Mouse (Mus musculus) E14TG2a.4 (cell line): Measurements from ENCODE around the gene Snhg11.
A peak's percentile ranks its signal among the peaks of the same experiment; 100 is the strongest.

ENCODE experiments used
- H3K27me3 ChIP-seq: 2 replicates; pipeline ENCODE4 v1.6.1; 2014; ENCODE audit warnings: low read length, control low read depth; ENCODE audit not compliant: insufficient read depth
- H3K36me3 ChIP-seq: 2 replicates; pipeline ENCODE4 v1.6.1; 2014; ENCODE audit warnings: low read length, control low read depth; ENCODE audit not compliant: insufficient read depth
- H3K4me1 ChIP-seq: replicated peaks from 2 replicates; pipeline ENCODE4 v1.6.1; 2014; ENCODE audit warnings: low read depth, low read length, control low read depth
- H3K4me3 ChIP-seq: replicated peaks from 2 replicates; pipeline ENCODE4 v1.5.1; 2014; ENCODE audit warnings: mild to moderate bottlenecking, low read length
- H3K9me3 ChIP-seq: 2 replicates; pipeline ENCODE4 v1.6.1; 2014; ENCODE audit warnings: low read length, control low read depth
- CTCF ChIP-seq: conservative IDR thresholded peaks from 2 replicates; pipeline ENCODE4 v1.5.1; 2014; ENCODE audit warnings: low read length
- NANOG ChIP-seq: IDR thresholded peaks from 2 replicates; pipeline ENCODE4 v1.6.1; 2014; ENCODE audit warnings: borderline replicate concordance, low read length, mixed read lengths
- POU5F1 ChIP-seq: IDR thresholded peaks from 2 replicates; pipeline ENCODE4 v1.6.1; 2014; ENCODE audit warnings: low read length, borderline replicate concordance

Gene Snhg11

DNA sequence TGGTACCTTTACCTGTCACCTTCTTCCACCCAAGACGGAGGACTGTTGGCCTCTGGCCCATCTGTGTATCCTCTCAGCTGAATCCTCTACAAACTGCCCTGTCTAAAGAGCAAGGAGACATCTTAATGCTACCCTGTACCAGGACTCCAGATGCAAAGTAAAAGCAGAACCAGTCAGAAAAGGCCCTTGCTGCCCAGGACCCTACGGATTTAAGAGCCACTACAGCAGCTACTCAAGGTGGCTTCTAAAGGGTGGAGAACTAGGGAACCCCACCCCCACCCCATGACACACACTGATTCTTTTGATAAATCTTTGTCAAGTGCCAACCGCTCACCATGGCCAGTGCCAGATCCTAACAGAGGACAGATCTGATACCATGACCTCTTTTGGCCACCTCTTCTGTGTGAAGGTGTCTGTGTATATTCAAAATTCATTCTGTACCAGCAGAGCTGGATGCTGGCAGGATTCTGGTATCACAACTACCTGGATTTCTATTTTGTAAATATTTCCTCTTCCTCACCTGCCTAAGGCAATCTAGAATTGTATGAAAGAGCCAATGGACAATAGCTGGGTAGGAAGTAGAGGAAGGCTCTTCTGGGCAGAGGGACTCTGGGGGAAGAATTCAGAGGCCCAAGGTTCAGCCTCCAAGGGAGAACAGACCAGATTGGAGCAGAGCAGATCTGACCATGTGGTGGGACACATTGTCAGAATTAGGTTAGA is 22.5 kb upstream of the Snhg11 start:
- peaks cover 65% of the 10 kb centered on the region for H3K36me3 ChIP-seq
- no peaks in the 10 kb centered on the region for H3K27me3 ChIP-seq
- H3K9me3 ChIP-seq: no peaks in the 10 kb centered on the region
- TF ChIP-seq POU5F1: no peak
- TF ChIP-seq NANOG: no peak
- no peak for TF ChIP-seq CTCF
- no peak overlapping the region for H3K4me3 ChIP-seq
- H3K4me1 ChIP-seq: peaks cover 69% of the 10 kb centered on the region

DNA sequence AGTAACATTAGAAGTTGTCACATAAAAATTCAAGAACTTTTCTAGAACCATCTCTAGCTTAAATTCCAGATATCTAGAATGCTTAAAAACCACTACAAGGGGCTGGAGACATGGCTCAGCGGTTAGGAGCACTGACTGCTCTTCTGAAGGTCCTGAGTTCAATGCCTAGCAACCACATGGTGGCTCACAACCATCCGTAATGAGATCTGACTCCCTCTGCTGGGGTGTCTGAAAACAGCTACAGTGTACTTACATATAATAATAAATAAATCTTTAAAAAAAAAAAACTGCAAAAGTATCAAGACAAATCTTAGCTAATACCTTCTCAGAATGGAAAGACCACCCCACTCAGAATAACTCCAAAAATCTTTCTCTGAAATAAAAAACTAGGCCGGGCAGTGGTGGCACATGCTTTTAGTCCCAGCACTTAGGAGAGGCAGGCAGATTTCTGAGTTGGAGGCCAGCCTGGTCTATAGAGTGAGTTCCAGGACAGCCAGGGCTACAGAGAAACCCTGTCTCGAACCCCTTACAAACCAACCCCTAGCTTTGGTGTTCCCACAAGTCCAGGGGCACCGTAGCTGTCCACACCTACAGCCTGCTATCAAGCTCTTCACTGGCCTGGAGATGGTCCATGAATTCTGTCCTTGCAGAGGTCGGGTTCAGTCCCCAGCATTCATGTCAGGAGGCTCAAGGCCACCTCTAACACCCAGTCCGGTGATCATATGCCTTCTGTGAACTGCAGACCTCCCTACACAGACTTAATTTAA is 20.9 kb upstream of the Snhg11 start:
- peaks cover 80% of the 10 kb centered on the region for H3K36me3 ChIP-seq
- H3K4me3 ChIP-seq: no peak overlapping the region
- peaks cover 82% of the 10 kb centered on the region for H3K4me1 ChIP-seq
- no peak for TF ChIP-seq POU5F1
- peak; percentile 15 for TF ChIP-seq CTCF
- H3K9me3 ChIP-seq: no peaks in the 10 kb centered on the region
- no peaks in the 10 kb centered on the region for H3K27me3 ChIP-seq

DNA sequence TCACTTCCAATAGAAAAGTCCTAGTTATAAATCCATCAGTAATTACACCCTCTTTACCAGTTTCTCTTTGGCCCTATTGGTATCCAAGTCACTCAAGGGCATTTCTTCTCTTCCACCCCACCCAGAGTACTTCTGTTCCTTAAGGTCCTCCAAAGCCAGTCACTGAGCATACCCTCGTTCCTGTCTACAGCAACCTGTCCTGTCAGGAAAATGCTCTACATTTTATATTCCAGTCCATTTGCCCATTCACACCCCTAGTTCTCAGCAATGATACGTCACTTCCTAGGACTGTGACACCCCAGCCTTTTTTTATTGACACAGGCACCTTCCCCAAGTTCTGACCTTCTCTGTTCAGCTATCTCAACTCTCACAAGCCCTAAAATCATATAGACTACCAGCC is 20.2 kb upstream of the Snhg11 start:
- Histone ChIP-seq H3K36me3 (peaks cover 87% of the 10 kb centered on the region), H3K4me3 (no peak overlapping the region), H3K9me3 (no peaks in the 10 kb centered on the region), H3K27me3 (no peaks in the 10 kb centered on the region), H3K4me1 (peaks cover 82% of the 10 kb centered on the region)
- TF ChIP-seq NANOG (no peak), POU5F1 (no peak), CTCF (no peak)

DNA sequence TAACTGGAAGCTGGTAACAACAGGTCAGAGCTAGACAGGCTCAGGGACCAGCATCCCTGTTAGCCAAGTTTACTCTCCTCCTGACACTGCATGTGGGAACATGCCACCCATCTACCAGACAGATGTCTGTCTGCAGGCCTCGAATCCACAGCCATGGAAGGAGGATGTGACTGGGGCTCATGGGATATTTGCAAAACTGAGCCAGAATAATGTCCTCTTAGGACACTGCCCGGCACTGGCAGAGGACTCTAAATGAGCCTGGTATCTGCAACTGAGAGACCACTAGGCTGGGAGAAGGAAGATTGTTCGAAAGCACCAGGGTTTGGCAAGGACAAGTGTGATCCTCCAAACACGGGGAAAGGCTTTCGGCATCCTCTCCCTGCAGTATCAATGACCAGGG is 19.3 kb upstream of the Snhg11 start:
- Histone ChIP-seq H3K4me3 (no peak overlapping the region; the same call in 1 of the 2 replicates), H3K9me3 (no peaks in the 10 kb centered on the region)
- TF ChIP-seq POU5F1 (no peak), NANOG (no peak), CTCF (no peak)

DNA sequence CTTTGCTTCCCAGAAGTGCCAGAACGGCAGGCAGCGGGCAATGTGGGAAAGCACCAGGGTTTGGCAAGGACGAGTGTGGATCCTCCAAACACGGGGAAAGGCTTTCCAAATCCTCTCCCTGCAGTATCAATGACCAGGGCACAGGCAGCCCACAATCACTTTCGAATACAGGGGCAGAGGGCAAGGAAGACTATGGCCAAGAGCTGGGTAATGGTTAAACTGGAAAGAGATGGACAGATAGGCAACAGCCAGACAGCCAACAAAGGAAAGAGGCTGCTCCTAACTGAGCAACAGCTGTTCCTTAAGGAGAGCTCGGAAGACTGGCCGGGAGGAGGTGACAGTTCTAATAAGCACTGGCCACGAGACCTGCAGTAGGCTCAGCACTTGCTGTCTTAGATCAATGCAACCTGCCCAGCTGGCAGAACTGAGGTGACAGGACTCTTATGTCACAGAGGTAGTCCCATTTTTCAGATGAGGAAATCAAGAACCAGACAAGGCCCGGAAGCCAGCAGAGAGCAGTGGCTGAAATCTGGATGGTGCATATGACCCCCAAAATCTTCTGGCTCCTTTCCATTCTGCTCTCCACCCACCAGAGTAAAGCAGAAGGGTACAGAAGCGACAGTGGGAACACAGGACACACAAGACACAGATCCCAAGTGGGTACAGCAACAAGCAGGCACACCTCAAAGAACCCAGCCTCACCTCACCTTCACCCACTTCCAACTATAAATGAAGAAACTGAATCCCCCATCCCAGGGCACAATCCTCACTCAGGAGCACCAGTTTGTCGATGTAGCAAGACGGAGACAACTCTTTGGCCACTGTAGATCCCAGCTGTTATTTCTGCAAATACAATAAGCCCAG is 15.4 kb upstream of the Snhg11 start:
- Histone ChIP-seq H3K4me1 (peaks cover 60% of the 10 kb centered on the region), H3K4me3 (peak overlapping the region; percentile 100), H3K9me3 (no peaks in the 10 kb centered on the region), H3K36me3 (peaks cover 60% of the 10 kb centered on the region), H3K27me3 (no peaks in the 10 kb centered on the region)
- no peak for TF ChIP-seq CTCF
- no peak for TF ChIP-seq NANOG
- no peak for TF ChIP-seq POU5F1

More for the DNA sequence above, 19.3 kb upstream of the Snhg11 start:
- Histone ChIP-seq H3K4me1 (peaks cover 74% of the 10 kb centered on the region), H3K27me3 (no peaks in the 10 kb centered on the region), H3K36me3 (peaks cover 95% of the 10 kb centered on the region)

DNA sequence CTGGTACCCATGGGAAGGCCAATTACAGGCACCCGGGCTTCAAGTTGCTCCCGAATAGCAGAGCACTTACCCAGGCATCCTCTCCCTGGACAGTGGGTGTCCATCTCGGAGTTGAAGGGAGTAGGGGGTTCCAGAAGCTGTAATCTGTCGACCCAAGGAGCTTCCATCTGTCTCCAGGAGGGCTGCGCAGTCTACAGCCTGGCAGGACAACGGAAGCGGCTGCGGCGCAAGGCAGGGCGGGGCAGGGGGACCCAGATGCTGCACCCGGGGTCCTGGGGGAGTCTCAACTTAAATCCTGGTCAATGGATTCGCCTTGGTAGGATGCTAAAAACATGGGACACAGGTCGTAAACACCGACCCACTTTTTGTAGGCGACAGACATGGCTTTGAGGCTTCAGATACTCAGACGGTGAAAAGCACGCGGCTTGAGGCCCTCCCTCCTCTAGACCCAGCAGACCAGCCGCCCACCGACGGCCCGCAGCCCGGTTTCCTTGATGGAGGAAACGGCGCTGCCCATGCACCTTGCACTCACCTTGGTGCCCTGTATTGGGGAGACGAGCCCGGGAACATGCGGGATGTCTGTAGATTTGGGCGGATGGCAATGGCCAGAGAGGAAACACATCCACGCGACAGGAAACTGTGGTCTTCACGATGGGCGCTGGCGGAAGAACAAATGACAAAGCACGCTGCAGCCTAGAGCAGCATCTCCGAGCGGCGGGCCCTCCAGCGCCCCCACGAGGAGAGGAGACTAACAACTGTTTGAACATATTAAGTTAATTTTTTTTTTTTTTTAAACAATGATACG is 14.4 kb upstream of the Snhg11 start:
- H3K4me3 ChIP-seq: peak overlapping the region; percentile 100
- no peaks in the 10 kb centered on the region for H3K9me3 ChIP-seq
- H3K27me3 ChIP-seq: no peaks in the 10 kb centered on the region
- peaks cover 49% of the 10 kb centered on the region for H3K36me3 ChIP-seq
- H3K4me1 ChIP-seq: peaks cover 49% of the 10 kb centered on the region
- TF ChIP-seq NANOG: no peak
- no peak for TF ChIP-seq POU5F1
- peak; percentile 70 for TF ChIP-seq CTCF

DNA sequence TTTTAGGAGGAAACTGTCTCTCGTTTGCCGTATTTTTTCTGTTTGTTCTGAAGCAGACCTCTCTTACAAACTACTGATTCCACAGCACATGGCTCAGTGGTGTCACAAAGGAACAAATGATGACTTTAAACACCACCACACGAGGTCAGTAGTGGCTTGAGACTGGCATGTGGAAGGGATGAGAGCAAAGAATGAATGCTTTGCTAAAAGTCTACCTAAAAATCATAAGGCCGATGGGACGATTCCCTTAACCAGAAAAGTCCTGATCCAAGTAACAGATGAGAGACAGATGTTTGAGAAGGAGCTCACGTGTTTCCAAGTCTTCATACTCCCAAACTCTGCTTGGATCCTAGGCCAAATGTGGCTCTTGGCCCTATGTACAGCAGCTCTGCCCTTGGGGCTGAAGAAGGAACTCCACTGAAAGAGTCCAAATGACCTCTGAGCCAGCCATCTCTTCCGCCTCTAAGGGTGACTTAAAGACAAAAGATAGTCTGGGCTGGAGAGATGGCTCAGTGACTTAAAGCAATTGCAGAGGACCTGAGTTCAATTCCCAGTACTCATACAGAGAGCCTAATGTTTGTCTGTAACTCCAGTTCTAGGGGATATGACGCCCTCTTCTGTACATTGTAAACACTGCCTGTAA is 13.6 kb upstream of the Snhg11 start:
- Histone ChIP-seq H3K36me3 (peaks cover 42% of the 10 kb centered on the region), H3K9me3 (no peaks in the 10 kb centered on the region), H3K4me1 (peaks cover 42% of the 10 kb centered on the region), H3K4me3 (peak overlapping the region; percentile 100; the same call in 1 of the 2 replicates), H3K27me3 (no peaks in the 10 kb centered on the region; the same call in 1 of the 2 replicates)
- no peak for TF ChIP-seq POU5F1
- peak; percentile 18; the same call in 1 of the 2 replicates for TF ChIP-seq CTCF
- no peak for TF ChIP-seq NANOG
